Mouse (Mus musculus) heart, embryonic 14.5 days (tissue): Measurements from ENCODE around the gene Paqr6. TPM values are rescaled to one million over a fixed set of nuclear protein-coding genes. Genes with fewer than 3 reads are reported as not detected.

ENCODE experiments used
- ATAC-seq: fragments of 200-750 bp; cut with Nextera tagmentation; 2 replicates; pipeline ENCODE4 v1.8.0; 2017; ENCODE audit warnings: low read depth, moderate TSS enrichment; ENCODE audit not compliant: insufficient number of reproducible peaks, insufficient read depth, low FRiP score
- H3K27ac ChIP-seq, 2 experiments: fragments of 200-500 bp in 1 of 2; fragments of 300-500 bp in 1 of 2; sonication (generic) in 1 of 2; replicated peaks in 1 of 2; 2 replicates each; pipeline ENCODE4 v1.5.1; 2012 to 2014; ENCODE audit warnings: low read depth in 2 of 2, low read length in 2 of 2, control low read depth in 1 of 2, mild to moderate bottlenecking in 1 of 2, mixed read lengths in 1 of 2; ENCODE audit not compliant: control insufficient read depth in 1 of 2, insufficient read depth in 1 of 2
- H3K27me3 ChIP-seq: fragments of 300-500 bp; sonication (generic); 2 replicates; pipeline ENCODE4 v1.6.1; 2014; ENCODE audit warnings: mild to moderate bottlenecking, low read length, control low read depth; ENCODE audit not compliant: control insufficient read depth, insufficient read depth
- H3K36me3 ChIP-seq: fragments of 300-500 bp; sonication (generic); 2 replicates; pipeline ENCODE4 v1.6.1; 2014; ENCODE audit warnings: mild to moderate bottlenecking, control low read depth, low read length, mixed read lengths; ENCODE audit not compliant: control insufficient read depth, insufficient read depth
- H3K4me1 ChIP-seq, 2 experiments: fragments of 200-500 bp in 1 of 2; fragments of 300-500 bp in 1 of 2; sonication (generic) in 1 of 2; 2 replicates each; pipeline ENCODE4 v1.6.1; 2012 to 2014; ENCODE audit warnings: low read length in 2 of 2, control low read depth in 1 of 2, mixed read lengths in 1 of 2; ENCODE audit not compliant: control insufficient read depth in 2 of 2, insufficient read depth in 2 of 2
- H3K4me2 ChIP-seq: fragments of 300-500 bp; sonication (generic); 2 replicates; pipeline ENCODE4 v1.6.1; 2014; ENCODE audit warnings: mild to moderate bottlenecking, low read length
- H3K4me3 ChIP-seq, 2 experiments: fragments of 200-500 bp in 1 of 2; fragments of 300-500 bp in 1 of 2; sonication (generic) in 1 of 2; 2 replicates each; pipeline ENCODE4 v1.5.1; 2012 to 2014; ENCODE audit warnings: low read length in 2 of 2, mild to moderate bottlenecking in 2 of 2, control low read depth in 1 of 2, low read depth in 1 of 2, moderate library complexity in 1 of 2; ENCODE audit not compliant: control insufficient read depth in 1 of 2, insufficient read depth in 1 of 2
- H3K9ac ChIP-seq: fragments of 300-500 bp; sonication (generic); 2 replicates; pipeline ENCODE4 v1.6.1; 2014; ENCODE audit warnings: mild to moderate bottlenecking, low read length
- H3K9me3 ChIP-seq: fragments of 300-500 bp; sonication (generic); 2 replicates; pipeline ENCODE4 v1.6.1; 2016; ENCODE audit warnings: low read length, control low read depth; ENCODE audit not compliant: control insufficient read depth
- WGBS: fragments of 180-500 bp; shearing (Covaris S2); extraction: QIAGEN DNeasy Blood & Tissue Kit; methylation state at CpG from one replicate; pipeline ENCODE4 v1.1.7; 2014; 5-methylcytosine and 5-hydroxymethylcytosine counted together
- polyA plus RNA-seq: library from polyadenylated mRNA; unstranded; fragments of >200 nt; fragmentation: Nextera tagmentation; extraction: Ambion mirVana; gene quantifications from 2 replicates; pipeline ENCODE4 v1.2.1, GENCODE M21; 2014

Paqr6 gene
- polyA plus RNA-seq, 1 experiment from 2014 or later, result 3.3 TPM

DNA sequence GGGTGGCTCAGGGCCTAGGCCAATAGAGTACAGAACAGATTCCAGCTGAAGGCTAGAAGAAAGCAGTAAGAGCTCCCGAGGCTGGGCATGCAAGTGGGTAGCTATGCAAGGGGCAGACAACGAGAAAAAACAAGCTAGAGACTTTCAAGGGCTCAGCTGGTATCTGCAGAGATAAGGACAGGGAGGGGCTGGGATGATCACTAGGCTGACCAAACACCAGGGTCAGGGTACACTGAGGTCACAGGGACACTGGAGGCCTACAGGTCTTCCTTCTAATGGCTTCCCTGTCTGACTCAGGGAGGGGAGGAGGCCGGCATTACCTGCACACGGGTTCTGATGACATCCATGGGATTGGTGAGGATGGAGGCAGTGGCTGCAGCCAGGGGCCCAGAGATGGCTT lies 51.3 kb downstream of the Paqr6 start:
- Histone ChIP-seq H3K36me3 (peaks cover 90% of the 10 kb centered on the region), H3K27me3 (no peaks in the 10 kb centered on the region)

DNA sequence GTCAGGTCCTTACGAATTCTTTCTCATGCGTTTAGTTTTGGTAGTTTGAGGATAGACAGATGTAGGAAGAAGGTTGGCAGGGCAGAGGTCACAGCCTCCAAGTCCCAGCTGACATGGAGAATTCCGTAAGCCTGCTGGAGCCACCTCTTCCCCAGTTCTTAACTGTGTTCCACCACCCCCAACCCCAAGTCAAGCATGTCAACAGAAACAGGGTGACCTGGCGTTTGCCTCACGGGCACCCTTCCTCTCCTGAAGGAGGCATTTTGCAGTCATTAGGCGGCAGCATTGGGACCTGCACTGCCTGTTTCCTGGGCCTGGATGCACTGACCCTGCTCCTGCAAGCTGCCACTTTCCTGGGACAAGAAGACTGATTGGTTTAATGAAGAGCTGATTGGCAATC lies 53.6 kb downstream of the Paqr6 start:
- no peak overlapping the region for H3K4me2 ChIP-seq
- peaks cover 76% of the 10 kb centered on the region for H3K36me3 ChIP-seq
- no peaks in the 10 kb centered on the region; a peak in 1 of 4 replicates for H3K4me1 ChIP-seq
- no peak overlapping the region for H3K27ac ChIP-seq
- WGBS, result 80% methylated on average over 6 of the region's 6 CpGs
- no peaks in the 10 kb centered on the region for H3K27me3 ChIP-seq
- H3K9ac ChIP-seq, result no peak overlapping the region
- H3K4me3 ChIP-seq, result no peak overlapping the region
- H3K9me3 ChIP-seq, result no peaks in the 10 kb centered on the region
- ATAC-seq, result no peak

More for the DNA sequence above, 51.3 kb downstream of the Paqr6 start:
- Histone ChIP-seq H3K9ac (no peak overlapping the region), H3K4me1 (peaks cover 2% of the 10 kb centered on the region in 2 experiments), H3K9me3 (no peaks in the 10 kb centered on the region), H3K27ac (no peak overlapping the region), H3K4me3 (no peak overlapping the region), H3K4me2 (no peak overlapping the region)
- ATAC-seq, result no peak
- WGBS, result 41% methylated on average over 4 of the region's 4 CpGs

Other genes with a start within 250 kb of the Paqr6 start
- gene Mef2d, start 222.2 kb upstream of the Paqr6 start, polyA plus RNA-seq, result 52.1 and 52.7 TPM in 2 replicates
- not detected in 2 replicates for gene Rhbg, start 109.9 kb upstream of the Paqr6 start, polyA plus RNA-seq
- 0.23 TPM in 1 of 2 replicates, not detected in the other for gene Gm38392, start 77.4 kb upstream of the Paqr6 start, polyA plus RNA-seq
- gene Tsacc, start 67.6 kb upstream of the Paqr6 start, polyA plus RNA-seq, result 12.2 and 14.4 TPM in 2 replicates
- 386 and 393 TPM in 2 replicates for gene Cct3, start 67.5 kb upstream of the Paqr6 start, polyA plus RNA-seq
- gene Glmp, start 39.6 kb upstream of the Paqr6 start, polyA plus RNA-seq, result 98.1 and 126 TPM in 2 replicates
- 1.1 TPM in 2 replicates for gene Tmem79, start 28.4 kb upstream of the Paqr6 start, polyA plus RNA-seq
- 30.9 and 34.3 TPM in 2 replicates for gene Smg5, start 28.3 kb upstream of the Paqr6 start, polyA plus RNA-seq
- not detected in 2 replicates for gene Bglap3, start 8.2 kb downstream of the Paqr6 start, polyA plus RNA-seq
- not detected in 2 replicates for gene Bglap2, start 14.1 kb downstream of the Paqr6 start, polyA plus RNA-seq
- not detected in 2 replicates for gene Bglap, start 19.9 kb downstream of the Paqr6 start, polyA plus RNA-seq
- 94.3 and 95.5 TPM in 2 replicates for gene Pmf1, start 45.7 kb downstream of the Paqr6 start, polyA plus RNA-seq
- 12.3 and 14.3 TPM in 2 replicates for gene Slc25a44, start 60.6 kb downstream of the Paqr6 start, polyA plus RNA-seq
- 0.94 and 1.4 TPM in 2 replicates for gene Sema4a, start 96.6 kb downstream of the Paqr6 start, polyA plus RNA-seq
- 76.7 and 84.1 TPM in 2 replicates for gene Lmna, start 145.4 kb downstream of the Paqr6 start, polyA plus RNA-seq
- gene Mex3a, start 167.8 kb downstream of the Paqr6 start, polyA plus RNA-seq, result 9.0 and 11.0 TPM in 2 replicates
- 0.30 TPM in 1 of 2 replicates, not detected in the other for gene Rab25, start 183.7 kb downstream of the Paqr6 start, polyA plus RNA-seq
- gene Lamtor2, start 188.5 kb downstream of the Paqr6 start, polyA plus RNA-seq, result 75.6 and 87.5 TPM in 2 replicates
- gene Ubqln4, start 189.2 kb downstream of the Paqr6 start, polyA plus RNA-seq, result 37.4 and 37.5 TPM in 2 replicates
- 178 and 181 TPM in 2 replicates for gene Ssr2, start 211.3 kb downstream of the Paqr6 start, polyA plus RNA-seq
- 92.6 and 94.2 TPM in 2 replicates for gene Arhgef2, start 241.4 kb downstream of the Paqr6 start, polyA plus RNA-seq